Mouse (Mus musculus) ES-Bruce4 (cell line): Measurements from ENCODE around the gene AC124502.3.

Experiments used
- CTCF ChIP-seq: IDR thresholded peaks from one replicate; pipeline ENCODE4 v1.8.1; 2011; ENCODE audit warnings: low read depth, low read length
- EP300 ChIP-seq: IDR thresholded peaks from 2 replicates; pipeline ENCODE4 v1.6.1; 2011; ENCODE audit warnings: low read depth, low read length; ENCODE audit not compliant: insufficient read depth
- POLR2A ChIP-seq: IDR thresholded peaks from one replicate; pipeline ENCODE4 v1.8.1; 2011; ENCODE audit warnings: low read length; ENCODE audit not compliant: insufficient read depth

DNA sequence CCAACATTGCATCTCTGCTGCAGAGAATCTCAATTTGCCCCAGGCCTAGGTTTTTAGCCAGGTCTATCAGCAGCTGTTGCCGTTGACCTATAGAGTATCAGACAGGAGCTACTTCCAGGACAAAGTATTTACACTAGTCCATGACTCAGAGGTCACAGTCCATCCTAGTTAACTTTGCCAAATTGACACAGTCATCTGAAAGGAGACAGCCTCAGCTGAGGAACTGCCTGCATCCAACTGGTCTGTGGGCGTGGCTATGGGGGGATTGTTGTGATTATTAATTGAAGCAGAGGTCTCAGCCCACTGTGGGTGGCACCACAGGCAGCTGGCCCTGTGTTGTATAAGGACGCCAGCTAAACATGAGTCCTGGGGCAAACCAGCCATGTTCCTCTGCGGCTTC, 33.8 kb upstream of the AC124502.3 start:
- TF ChIP-seq CTCF (no peak), POLR2A (no peak), EP300 (no peak)
